Mouse (Mus musculus) cerebellum, adult 18-20 months (tissue): ENCODE data around the gene Ucn2.

Experiments
- DNase-seq, 2 experiments: peaks; one replicate each; pipeline ENCODE4 v3.0.0; 2021

Gene Ucn2

GRCm38 (mm10) chr9:109032435-109032834 is 46.6 kb downstream of the Ucn2 start:
- DNase-seq, result no peak
